Mouse (Mus musculus) embryo, embryonic 11 days (tissue): ENCODE measurements around the gene Cfap77.

ENCODE experiments used
- DNase-seq: peaks from one replicate; pipeline ENCODE4 v3.0.0-alpha.2; 2015

The Cfap77 gene

DNA sequence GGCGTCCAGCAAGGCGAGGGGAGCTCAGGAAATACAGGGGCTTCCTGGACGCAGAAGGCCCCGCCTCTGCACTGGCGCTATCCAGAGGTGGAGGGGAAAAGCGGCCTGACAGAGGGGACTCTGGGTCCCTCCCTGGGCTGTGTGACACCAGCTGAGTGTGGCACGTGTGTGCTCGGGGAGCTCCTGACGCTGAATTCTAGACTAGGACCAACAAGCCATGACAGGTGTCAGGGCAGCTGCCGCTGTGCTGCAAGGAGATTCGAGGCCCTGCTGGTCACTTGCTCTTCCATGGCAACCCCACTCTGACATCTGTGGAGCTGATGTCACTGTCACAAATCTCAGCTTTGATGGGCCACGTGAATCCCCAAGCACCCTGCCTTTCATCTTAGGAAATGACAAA lies 60.9 kb downstream of the Cfap77 start:
- no peak for DNase-seq

DNA sequence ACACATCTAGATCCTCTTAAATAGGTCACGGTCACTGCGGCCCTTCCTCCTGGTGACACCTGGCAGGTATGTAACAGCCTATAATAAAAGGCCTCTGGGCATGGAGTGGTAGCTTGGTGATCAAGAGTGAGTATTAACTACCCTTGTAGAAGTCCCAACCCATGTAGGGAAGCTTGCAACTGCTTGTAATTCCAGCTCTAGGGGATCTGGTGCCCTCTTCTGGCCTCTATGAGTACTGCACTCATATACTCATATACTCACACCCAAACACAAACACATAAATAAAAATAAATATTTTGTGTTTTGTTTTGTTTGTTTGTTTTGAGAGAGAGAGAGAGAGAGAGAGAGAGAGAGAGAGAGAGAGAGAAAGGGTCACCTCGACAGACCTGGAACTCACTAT lies 66.1 kb downstream of the Cfap77 start:
- DNase-seq: no peak

DNA sequence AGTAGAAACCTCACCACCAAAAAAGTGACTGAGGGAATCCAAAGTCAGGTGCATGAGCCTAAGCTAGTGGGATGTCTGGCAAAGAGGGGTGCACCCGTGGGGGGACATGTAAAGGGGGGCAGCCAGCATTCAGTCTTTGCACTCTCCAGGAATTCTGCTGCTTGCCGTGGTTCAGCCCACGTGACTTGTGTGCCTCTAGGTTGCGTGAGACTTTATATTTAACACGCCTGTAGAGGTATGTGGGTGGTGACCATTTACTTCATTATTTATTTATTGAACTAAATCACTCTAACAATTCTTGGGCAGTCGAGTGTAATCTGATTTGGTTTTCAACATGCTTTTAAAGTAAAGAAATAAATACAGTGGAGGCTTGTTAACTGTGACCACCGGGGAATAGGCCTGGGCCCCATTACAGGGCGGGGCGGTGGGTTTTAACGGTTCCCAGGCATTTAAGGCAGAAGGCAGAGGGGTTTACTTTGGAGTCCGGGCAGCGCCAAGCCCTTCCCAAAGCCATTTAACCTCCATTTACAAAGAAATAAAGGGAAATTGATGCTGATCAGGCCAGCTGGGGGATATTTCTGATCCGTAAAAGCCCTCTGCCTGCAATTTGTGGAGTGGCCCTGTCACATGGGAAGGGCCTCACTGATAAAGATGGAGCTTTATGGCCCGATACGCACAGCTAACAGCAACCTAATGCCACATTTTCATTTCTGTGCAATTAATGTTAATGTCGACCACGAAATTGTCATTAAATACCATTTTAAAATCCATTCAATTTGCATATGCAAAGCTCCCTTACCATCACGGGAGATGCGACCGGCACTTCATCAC lies 74.6 kb downstream of the Cfap77 start:
- no peak for DNase-seq

DNA sequence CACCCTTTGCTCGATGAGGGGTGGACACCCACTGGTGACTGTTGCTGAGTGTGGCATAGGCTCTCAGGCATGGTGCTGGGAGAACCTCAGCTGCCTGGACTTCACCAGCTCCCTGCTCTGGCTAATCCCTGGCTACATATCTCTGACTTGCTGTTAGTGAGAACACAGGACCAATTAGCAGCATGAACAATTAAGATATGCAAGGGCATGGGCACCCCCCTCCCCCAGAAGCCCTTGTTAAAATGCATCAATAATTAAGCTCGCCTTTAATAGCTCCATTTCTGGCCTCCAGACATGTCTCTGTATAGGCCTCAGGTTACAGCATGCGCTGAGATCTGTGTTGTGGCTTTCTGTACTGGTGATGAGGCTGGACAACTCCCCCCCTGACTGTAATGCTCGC lies 76.4 kb downstream of the Cfap77 start:
- DNase-seq: no peak

DNA sequence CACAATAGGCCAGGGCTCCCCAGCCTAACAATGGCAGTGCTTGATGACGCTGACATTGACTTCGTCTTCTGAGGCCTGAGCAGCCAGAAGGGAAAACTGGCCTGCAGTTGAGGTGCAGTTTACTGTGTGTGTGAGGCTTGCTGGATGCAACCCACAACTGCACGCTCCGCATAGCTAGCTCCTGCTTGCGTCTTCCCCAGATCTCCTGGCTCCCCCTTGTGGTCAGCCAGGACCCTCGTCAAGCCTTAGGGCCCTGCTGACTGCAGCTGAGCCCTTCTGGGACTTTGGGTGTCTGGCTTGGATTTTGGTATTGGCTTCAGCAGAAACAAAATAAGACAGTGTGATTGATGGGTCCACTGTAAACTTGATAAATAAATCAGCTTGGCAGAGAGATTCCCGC lies 78.2 kb downstream of the Cfap77 start:
- DNase-seq: peak; percentile 89

DNA sequence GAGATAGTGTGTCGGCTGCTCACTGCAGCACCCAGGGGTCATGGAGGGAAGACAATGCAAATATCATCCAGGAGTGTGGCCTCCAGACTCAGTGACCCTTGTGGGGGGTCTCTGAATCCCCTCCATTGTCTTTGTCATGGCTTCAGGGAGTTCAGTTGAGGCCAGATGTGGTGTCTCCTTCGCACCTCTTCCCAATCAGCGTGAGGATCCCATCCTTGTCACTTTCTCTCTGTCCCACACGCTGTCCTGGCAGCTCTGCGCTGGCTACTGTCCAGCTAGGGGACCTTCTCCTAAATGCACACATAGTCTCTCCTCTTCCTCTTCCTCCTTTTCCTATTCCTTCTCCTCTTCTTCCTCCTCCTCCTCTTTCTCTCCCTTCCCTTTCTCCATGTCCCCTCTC lies 79.3 kb downstream of the Cfap77 start:
- DNase-seq: no peak

DNA sequence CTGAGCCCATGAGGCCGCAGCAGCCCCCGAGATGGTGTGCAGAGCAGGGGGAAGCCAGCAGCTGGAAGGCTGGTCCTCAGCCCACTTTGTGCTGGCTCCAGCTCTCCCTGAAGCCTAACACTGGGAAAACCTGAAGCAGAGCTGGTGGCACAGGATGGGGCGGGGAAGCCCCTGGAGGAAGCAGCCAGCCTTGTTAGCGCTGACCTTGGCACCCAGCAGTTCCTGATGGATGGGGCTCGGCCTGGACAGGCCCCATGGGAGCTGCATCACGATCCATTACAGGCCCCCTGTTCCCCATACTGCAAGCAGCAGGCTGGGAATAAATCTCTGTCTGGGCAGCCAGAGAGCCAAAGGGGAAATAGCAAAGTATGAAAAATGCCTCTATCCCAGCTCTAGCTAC lies 80.3 kb downstream of the Cfap77 start:
- DNase-seq: peak; percentile 62

DNA sequence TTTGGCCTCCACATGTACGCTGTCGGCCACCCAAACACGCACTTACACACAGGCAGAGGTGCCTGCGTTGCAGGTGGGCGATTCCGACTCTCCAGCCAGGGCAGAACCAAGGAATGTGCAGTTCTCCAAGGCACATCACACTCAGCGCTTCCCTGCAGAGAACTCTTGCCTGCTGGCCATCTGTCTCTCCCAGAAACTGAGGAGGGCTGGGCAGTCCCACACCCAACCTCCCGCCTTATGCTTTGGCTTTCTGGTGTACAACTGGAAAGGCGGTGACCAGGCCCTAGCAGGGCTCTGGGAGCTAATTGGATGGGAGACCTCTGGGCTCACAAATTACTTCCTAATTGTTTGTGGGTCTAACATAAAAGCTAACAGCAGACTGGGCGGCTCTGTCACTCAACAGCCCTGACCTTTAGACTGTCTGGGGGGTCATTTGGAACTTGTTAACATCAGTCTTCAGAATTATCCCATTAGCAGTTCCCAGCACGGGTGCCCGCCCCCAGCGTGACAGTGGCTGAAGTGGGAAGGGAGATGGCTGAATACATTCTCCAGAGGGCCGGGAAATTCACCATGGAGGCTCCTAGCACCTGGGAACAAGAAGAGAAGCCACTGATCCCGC lies 80.9 kb downstream of the Cfap77 start:
- DNase-seq: peak; percentile 51

DNA sequence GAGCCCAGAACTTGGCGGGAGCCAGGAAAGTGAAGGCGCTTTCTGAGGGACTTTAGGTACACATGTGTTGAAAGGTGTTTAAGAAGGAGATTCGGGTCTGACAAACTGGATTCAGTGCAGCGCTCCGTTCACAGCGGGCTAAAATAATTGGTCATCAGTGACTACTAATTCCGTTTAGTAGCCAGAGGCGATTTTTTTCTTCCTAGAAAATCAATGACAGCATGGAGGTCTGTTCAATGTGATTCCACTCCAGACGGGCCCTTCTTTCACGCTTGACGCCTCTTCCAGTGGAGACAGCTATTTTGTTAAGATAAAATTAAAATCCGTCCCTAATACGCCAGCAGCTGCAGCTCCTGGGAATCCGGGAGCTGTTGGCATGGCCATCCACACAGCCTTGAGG lies 84.4 kb downstream of the Cfap77 start:
- no peak for DNase-seq

DNA sequence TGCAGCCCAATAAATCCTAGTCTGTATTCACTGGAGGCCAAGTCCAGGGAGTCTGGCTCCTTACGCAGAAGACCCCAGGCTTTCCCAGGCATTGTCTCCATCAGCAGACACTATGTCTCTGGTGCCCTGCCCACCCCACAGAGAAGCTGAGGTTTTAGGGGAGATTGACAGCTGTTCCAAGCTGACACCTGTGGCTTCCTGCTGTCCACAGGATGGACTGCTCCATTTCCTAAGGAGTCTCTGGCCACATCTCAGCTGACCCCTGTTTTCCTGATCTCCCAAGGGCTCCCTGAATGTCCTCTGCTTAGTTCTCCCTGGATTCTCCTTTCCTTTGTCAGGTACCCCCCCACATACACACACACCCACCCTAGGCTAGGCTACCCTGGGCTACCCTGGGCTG lies 86.6 kb downstream of the Cfap77 start:
- no peak for DNase-seq

DNA sequence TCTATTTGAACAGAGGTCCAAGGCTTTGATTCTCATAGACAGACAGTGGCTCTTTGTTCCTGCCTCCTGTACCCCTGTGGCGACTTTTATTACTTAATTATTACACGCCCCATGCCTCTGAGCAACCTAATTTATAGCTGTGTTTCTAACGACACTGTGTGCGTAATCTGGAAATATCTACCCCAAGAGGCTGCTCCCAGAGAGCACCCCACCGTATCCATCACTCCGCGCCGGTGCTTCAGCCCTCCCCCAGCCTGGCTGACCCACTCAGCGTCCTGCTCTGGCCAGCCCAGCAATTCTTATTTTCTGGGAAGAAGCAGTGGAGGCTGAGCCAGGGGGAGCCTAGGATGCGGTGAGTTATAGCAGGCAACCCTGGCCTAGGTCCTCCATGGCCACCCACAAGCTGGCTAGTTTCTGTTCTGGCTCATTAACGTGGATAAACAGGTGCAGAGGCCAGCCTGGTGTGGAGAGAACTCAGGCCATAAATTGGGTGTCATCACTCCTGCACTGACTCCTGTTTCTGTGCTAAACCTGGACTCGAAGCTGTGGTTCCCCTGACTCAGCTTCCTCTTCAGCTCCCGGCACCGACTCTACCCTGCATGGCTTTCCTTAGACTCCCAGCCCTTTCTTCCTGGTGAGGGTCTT lies 88.6 kb downstream of the Cfap77 start:
- DNase-seq: peak; percentile 50

DNA sequence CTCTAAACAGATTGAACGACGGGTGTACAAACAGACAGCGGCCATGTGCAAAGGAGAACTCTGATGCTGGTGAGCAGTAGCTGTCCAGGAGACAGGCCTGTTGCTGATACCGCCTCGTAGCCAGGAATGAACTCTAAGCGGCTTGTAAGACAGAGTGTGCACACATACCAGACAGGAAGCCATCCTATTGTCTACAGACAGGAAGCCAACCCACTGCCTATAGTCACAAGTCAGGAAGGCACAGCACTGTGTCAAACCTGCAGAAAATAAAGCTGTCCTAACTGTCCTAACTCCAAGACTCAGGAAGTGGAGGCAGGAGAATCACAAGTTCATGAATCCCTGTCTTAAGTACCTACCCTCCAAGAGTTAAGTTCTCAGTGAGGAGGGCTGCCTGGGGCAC lies 91.3 kb downstream of the Cfap77 start:
- no peak for DNase-seq

DNA sequence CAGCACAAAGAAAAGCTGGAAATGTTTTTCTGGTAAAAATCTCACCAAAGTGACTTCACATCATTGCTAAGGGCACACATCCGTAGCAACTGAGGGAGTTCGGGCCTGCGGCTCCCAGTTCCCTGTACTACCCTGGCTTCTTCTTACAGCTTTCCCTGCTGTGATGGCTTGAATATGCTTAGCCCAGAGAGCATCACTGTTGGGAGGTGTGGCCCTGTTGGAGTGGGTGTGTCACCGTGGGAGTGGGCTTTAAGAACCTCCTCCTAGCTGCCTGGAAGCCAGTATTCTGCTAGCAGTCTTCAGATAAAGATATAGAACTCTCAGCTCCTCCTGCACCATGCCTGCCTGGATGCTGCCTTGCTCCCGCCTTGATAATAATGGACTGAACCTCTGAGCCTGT lies 93.2 kb downstream of the Cfap77 start:
- DNase-seq: no peak

DNA sequence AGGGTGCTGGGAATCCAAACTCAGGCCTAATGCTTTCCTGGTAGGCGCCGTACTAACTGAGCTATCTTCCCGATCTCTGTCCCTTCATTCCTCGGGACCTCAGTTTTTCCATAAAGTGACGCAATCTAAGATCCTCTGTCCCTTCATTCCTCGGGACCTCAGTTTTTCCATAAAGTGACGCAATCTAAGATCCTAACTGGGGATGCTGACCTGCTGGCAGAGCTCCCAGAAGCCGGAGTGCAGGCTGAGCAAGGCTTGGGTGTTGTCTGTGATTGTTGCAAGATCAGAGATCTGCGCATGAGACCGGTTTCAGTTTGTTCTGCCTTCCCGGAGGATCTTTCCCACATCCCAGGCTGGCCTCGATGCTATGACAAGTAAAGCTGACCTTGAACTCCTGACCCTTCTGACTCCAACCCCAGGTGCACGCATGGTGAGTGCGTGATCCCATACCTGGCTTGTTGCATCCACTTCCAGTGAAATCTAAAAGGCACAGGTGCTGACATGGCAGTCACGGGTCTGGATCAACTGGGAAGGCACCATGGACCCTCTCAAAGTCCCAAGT lies 93.8 kb downstream of the Cfap77 start:
- no peak for DNase-seq

DNA sequence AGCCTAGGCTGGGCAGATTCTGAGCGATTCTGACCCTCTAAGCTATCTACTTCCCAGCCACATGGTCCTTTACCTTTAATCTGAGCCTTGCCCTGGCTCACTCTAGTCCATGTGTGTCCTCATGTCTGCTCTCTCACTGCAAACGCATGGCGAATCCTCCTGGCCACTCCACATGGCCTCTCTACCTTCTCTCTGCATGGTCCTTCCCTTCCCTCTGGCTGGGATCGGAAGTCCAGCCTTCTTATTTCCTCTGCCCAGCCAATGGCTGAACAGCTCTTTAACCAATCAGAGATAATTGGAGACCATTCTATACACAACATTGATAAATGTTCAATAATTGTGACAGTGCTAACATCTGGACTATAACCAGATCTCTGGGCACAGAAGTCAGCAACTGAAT lies 98.0 kb downstream of the Cfap77 start:
- DNase-seq: no peak

DNA sequence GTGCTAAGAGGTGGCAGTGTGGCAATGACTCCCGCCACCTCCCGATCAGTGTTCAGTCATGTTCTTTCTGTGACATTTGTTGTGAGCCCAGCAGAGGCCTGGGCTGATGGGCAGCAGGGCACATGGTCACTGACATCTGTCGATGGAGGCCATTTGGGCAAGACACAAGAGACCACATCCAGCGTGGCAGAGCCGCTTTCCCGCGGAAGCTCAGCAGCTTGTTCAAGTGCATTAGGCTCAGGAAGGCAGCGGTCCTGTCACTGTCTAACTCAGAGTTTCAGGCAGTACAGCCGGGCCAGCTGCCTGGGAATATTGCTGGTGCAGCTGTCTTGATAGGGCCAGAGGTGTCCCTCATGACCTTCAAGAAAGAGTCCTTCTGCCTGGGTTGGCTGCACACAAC lies 100.3 kb downstream of the Cfap77 start:
- DNase-seq: no peak

DNA sequence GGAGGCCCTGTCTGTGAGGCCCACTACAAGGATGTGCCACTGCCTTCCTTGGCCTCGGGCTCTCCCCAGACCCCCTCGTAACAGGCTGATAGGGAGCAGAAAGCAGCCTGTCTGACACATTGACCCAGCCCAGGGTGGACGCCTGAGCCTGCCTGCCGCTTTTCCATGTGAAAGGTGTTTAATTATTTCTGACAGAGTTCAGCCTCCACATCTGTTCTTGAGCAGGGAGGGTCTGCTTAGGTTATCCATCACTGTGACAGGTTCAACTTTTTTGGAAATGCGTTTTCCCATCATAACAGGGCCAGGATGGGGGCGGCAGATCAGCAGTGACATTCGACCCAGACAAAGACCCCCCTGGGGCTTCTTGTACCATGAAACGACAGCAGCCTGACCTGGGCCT lies 101.9 kb downstream of the Cfap77 start:
- DNase-seq: peak; percentile 61

DNA sequence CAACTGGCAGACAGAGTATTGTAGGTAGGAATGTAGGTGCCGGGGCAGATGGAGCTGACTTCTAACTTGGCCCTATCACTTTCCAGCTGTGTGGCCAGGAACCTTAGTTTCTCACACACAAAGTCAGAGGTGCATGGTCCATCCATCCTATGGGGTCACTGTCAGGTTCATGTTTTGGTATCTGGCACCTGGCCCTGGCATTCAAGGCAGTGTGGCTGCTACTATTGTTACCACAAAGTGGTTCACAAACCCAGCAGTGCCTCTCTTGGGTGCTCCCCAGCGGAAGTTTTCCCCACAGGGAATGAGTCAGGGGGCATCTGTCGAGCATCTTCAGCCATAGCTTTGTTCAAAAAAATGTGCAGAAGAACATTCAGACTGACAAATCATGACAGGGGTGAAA lies 108.6 kb downstream of the Cfap77 start:
- DNase-seq: no peak

DNA sequence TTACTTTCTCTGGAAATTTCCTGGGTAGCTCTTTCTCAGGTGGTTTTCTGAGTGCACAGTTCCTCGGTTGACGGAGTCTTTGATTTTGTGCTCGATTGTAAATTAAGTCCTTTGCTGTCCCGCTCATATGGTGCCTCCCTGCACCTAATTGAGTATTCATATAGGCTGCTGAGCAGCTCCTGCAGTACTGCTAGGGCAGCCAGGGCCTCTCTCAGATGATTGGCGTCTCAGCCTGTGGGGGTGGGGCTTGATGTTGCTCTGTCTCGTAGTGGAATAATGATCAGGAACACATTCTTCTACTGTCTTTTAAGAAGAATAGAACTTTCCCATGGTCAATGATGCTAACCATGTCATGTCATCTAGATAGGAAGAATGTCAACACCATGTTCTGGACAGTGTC lies 109.5 kb downstream of the Cfap77 start:
- DNase-seq: no peak

DNA sequence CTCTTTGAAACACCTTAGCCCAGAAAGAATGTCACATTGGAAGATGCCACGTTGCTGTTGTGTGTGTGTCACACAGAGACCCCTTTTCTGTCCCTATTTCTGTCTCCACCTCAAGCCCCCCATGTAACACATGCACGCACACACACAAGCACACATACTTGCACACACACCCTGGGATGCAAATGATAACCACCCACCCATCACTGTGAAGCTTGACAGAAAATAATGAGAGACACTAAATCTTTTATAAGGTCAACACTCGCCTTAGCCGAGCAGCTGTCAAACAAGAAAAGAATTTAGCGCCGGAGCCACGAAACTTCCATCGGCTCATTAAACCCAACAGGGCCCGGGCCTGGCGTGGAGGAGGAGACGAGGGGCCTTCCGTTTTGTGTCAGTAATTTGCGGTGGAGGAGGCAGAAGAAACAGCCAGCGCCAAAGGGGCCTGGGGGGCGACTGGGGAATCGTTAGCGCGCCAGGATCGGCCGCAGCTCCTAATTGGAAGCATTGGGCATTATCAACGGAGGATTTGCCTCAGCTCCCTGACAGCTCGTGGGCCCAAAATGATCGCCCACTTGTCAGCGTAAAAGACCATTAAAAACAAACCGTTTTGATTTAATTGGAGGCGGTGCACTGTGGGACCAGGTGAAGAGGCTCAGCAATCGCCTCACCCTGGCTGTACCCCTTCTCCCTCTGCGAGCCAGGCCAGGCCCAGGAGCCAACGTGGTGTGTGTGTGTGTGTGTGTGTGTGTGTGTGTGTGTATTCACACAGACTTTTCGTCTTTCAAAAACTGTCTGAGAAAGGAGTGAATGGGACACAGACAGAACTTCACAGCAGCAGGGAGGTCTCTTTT lies 111.0 kb downstream of the Cfap77 start:
- DNase-seq: peak; percentile 66

DNA sequence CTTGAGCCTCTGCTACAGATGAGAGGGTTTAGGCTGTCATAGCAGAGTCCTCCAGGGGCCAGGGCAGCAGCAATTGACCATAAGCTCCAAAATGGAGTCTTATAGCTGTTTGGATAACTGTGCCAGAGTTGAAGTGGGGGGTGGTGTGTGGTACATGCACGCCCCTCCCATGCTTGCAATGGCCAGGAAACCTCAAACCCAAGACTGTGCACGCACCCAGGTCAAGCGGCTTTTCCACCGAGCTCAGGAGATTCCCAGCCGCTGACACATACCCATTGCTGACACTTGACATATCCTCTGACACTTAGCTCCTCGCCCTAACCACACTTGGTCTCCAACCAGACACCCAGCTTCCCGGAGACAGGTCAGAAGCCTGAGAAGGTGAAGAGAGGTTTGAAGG lies 115.9 kb downstream of the Cfap77 start:
- DNase-seq: no peak

DNA sequence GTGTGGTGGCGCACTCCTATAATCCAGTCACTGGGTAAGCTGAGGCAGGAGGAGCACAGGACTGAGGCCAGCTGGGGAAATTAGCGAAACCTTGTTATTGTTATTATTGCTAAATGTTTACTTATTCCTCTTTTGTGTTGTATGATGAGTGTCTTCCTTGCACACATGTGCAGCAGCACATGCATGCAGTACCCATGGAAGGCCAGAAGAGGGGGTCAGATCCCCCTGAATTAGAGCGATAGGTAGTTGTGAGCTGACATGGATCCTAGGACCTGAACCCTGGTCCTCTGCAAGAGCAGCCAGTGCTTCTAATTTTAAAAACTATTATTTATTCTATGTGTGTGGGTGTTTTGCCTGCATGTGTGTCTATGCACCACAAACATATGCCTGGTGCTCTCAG lies 124.3 kb downstream of the Cfap77 start:
- DNase-seq: no peak

DNA sequence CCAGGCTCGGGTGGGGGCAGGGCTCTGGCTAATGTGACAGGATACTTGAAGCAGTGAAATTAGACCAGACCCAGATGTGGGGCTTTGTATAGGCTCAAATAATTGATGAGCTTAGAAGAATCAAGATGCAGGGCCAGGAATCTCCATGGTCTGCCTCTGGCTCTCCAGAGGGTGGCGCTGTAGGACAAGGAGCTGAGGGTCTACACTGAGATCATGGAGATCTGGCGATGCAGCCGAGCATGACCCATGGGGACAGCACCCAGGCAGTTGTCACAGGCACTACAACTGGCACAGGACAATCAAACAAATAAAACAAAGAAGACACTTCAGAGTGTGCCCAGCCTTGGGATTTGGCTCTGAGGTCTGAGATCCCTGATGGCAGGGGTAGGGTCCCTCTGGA lies 131.0 kb downstream of the Cfap77 start:
- DNase-seq: peak; percentile 77
